Mouse (Mus musculus): ENCODE results near the gene Epo. TPM values are rescaled to one million over a fixed set of nuclear protein-coding genes. Genes with fewer than 3 reads are reported as not detected.

Gene Epo
- polyA plus RNA-seq, 1 experiment from 2014 or later: not detected

GRCm38 (mm10) chr5:137491559-137491958 lies 41.5 kb downstream of the Epo start:
- no peak overlapping the region for H3K27ac ChIP-seq
- H3K9ac ChIP-seq (ENCODE audit: low read depth, low read length): no peak overlapping the region
- H3K36me3 ChIP-seq (ENCODE audit: insufficient read depth, low read length): no peaks in the 10 kb centered on the region
- H3K27me3 ChIP-seq (ENCODE audit: insufficient read depth, low read length): no peaks in the 10 kb centered on the region
- peak; percentile 42 for DNase-seq (ENCODE audit: low spot score)
- ATAC-seq (replicated peaks; ENCODE audit: low FRiP score, low read depth): no peak
- 34% methylated on average over 4 of the region's 4 CpGs for WGBS
- TF ChIP-seq CTCF (IDR thresholded peaks at IDR 0.05; ENCODE audit: low read depth): no peak
- no peak overlapping the region for H3K4me2 ChIP-seq (ENCODE audit: low read length)
- no peaks in the 10 kb centered on the region for H3K9me3 ChIP-seq (replicated peaks; ENCODE audit: low read length)
- H3K4me1 ChIP-seq (replicated peaks; ENCODE audit: insufficient read depth, low read length): no peaks in the 10 kb centered on the region
- no peak overlapping the region for H3K4me3 ChIP-seq (replicated peaks; ENCODE audit: low read depth, low read length)

- DNase-seq (ENCODE audit: low spot score) (no peak), ATAC-seq (replicated peaks; ENCODE audit: low FRiP score, low read depth) (no peak)
- 85% methylated on average over 7 of the region's 7 CpGs for WGBS
These were observed 45.4 kb downstream of the Epo start for GRCm38 (mm10) chr5:137487616-137488015.

GRCm38 (mm10) chr5:137485851-137486155 lies 47.2 kb downstream of the Epo start:
- H3K9me3 ChIP-seq (replicated peaks; ENCODE audit: low read length): no peaks in the 10 kb centered on the region
- H3K27me3 ChIP-seq (ENCODE audit: insufficient read depth, low read length): peaks cover 8% of the 10 kb centered on the region; the same call in 1 of the 2 replicates
- no peak overlapping the region for H3K9ac ChIP-seq (ENCODE audit: low read depth, low read length)
- TF ChIP-seq CTCF (IDR thresholded peaks at IDR 0.05; ENCODE audit: low read depth): no peak
- H3K36me3 ChIP-seq (ENCODE audit: insufficient read depth, low read length): no peaks in the 10 kb centered on the region
- H3K4me1 ChIP-seq (replicated peaks; ENCODE audit: insufficient read depth, low read length): 0 out of 2 replicates have a peak, but pooled peaks cover 3% of the 10 kb centered on the region
- DNase-seq (ENCODE audit: low spot score): no peak
- peak overlapping the region; percentile 3; the same call in 1 of the 2 replicates for H3K4me3 ChIP-seq (replicated peaks; ENCODE audit: low read depth, low read length)
- 0 out of 2 replicates have a peak, but pooled peaks have one; percentile 27 for ATAC-seq (replicated peaks; ENCODE audit: low FRiP score, low read depth)
- 3% methylated on average over 17 of the region's 17 CpGs for WGBS
- H3K4me2 ChIP-seq (ENCODE audit: low read length): peak overlapping the region; percentile 46
- H3K27ac ChIP-seq: no peak overlapping the region

More at GRCm38 (mm10) chr5:137487616-137488015, 45.4 kb downstream of the Epo start:
- TF ChIP-seq CTCF (IDR thresholded peaks at IDR 0.05; ENCODE audit: low read depth): peak; percentile 25; the same call in 1 of the 2 replicates
- Histone ChIP-seq H3K4me1 (replicated peaks; ENCODE audit: insufficient read depth, low read length) (no peaks in the 10 kb centered on the region), H3K27ac (no peak overlapping the region), H3K27me3 (ENCODE audit: insufficient read depth, low read length) (peaks cover 8% of the 10 kb centered on the region; the same call in 1 of the 2 replicates), H3K36me3 (ENCODE audit: insufficient read depth, low read length) (no peaks in the 10 kb centered on the region), H3K4me3 (replicated peaks; ENCODE audit: low read depth, low read length) (no peak overlapping the region), H3K9me3 (replicated peaks; ENCODE audit: low read length) (no peaks in the 10 kb centered on the region), H3K4me2 (ENCODE audit: low read length) (no peak overlapping the region), H3K9ac (ENCODE audit: low read depth, low read length) (no peak overlapping the region)

DNA sequence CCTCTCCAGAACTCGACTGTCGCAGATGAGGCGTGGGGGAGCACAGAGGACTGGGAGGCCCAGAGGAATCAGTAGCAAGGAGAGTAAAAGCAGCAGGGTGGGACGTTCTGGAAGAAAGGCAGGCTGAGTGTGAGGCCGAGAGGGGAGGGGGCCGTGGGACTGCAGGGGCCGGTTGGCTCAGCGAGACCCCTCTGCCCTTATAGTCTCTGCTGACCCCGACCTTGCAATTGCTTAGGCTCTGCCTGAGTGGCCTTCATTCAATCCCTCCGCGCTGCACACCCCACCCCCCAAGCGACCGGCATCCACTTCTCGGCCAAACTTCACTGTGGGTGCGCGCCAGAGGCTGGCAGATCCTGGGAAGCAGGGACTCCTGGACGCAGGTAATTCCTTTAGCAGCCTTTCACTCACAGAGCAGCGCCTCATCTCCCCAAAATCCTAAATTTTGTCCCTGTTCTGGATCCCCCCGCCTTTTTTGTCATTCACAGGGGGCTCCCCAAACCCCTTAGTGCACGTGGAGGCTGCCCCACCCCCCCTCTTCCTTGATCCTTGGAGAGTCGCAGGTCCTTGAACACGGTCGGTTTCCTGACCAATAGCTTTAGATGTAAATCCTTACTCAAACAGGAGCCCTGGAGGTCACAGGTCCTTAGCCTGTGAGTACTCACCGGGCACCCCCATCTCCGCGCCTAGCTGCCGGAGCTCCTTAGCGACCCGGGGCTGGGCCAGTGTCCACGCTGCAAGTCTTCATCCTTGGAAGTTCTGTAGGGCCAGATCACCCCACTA lies 47.8 kb downstream of the Epo start:
- peaks cover 8% of the 10 kb centered on the region; the same call in 1 of the 2 replicates for H3K27me3 ChIP-seq (ENCODE audit: insufficient read depth, low read length)
- no peak for ATAC-seq (replicated peaks; ENCODE audit: low FRiP score, low read depth)
- peak overlapping the region; percentile 3; the same call in 1 of the 2 replicates for H3K4me3 ChIP-seq (replicated peaks; ENCODE audit: low read depth, low read length)
- H3K4me1 ChIP-seq (replicated peaks; ENCODE audit: insufficient read depth, low read length): 0 out of 2 replicates have a peak, but pooled peaks cover 3% of the 10 kb centered on the region
- H3K36me3 ChIP-seq (ENCODE audit: insufficient read depth, low read length): no peaks in the 10 kb centered on the region
- DNase-seq (ENCODE audit: low spot score): no peak
- 13% methylated on average over 30 of the region's 30 CpGs for WGBS
- no peaks in the 10 kb centered on the region for H3K9me3 ChIP-seq (replicated peaks; ENCODE audit: low read length)
- H3K27ac ChIP-seq: no peak overlapping the region
- H3K9ac ChIP-seq (ENCODE audit: low read depth, low read length): no peak overlapping the region
- H3K4me2 ChIP-seq (ENCODE audit: low read length): peak overlapping the region; percentile 46
- TF ChIP-seq CTCF (IDR thresholded peaks at IDR 0.05; ENCODE audit: low read depth): no peak

- H3K4me3 ChIP-seq (replicated peaks; ENCODE audit: low read depth, low read length): no peak overlapping the region
- H3K27me3 ChIP-seq (ENCODE audit: insufficient read depth, low read length): peaks cover 8% of the 10 kb centered on the region; the same call in 1 of the 2 replicates
- H3K4me1 ChIP-seq (replicated peaks; ENCODE audit: insufficient read depth, low read length): 0 out of 2 replicates have a peak, but pooled peaks cover 3% of the 10 kb centered on the region
- no peaks in the 10 kb centered on the region for H3K9me3 ChIP-seq (replicated peaks; ENCODE audit: low read length)
- TF ChIP-seq CTCF (IDR thresholded peaks at IDR 0.05; ENCODE audit: low read depth): no peak
- no peak for DNase-seq (ENCODE audit: low spot score)
- no peak overlapping the region for H3K9ac ChIP-seq (ENCODE audit: low read depth, low read length)
- no peak for ATAC-seq (replicated peaks; ENCODE audit: low FRiP score, low read depth)
- no peak overlapping the region for H3K27ac ChIP-seq
- 41% methylated on average over 8 of the region's 8 CpGs for WGBS
- no peaks in the 10 kb centered on the region for H3K36me3 ChIP-seq (ENCODE audit: insufficient read depth, low read length)
- no peak overlapping the region for H3K4me2 ChIP-seq (ENCODE audit: low read length)
These were observed 51.1 kb downstream of the Epo start for GRCm38 (mm10) chr5:137481897-137482296.

- DNase-seq (ENCODE audit: low spot score): peak; percentile 94
- Histone ChIP-seq H3K4me2 (ENCODE audit: low read length) (no peak overlapping the region), H3K9me3 (replicated peaks; ENCODE audit: low read length) (no peaks in the 10 kb centered on the region), H3K9ac (ENCODE audit: low read depth, low read length) (no peak overlapping the region), H3K4me1 (replicated peaks; ENCODE audit: insufficient read depth, low read length) (0 out of 2 replicates have a peak, but pooled peaks cover 3% of the 10 kb centered on the region), H3K27ac (no peak overlapping the region), H3K27me3 (ENCODE audit: insufficient read depth, low read length) (peaks cover 8% of the 10 kb centered on the region; the same call in 1 of the 2 replicates), H3K4me3 (replicated peaks; ENCODE audit: low read depth, low read length) (no peak overlapping the region), H3K36me3 (ENCODE audit: insufficient read depth, low read length) (no peaks in the 10 kb centered on the region)
- ATAC-seq (replicated peaks; ENCODE audit: low FRiP score, low read depth): no peak
- peak; percentile 86 for TF ChIP-seq CTCF (IDR thresholded peaks at IDR 0.05; ENCODE audit: low read depth)
These were observed 51.9 kb downstream of the Epo start for GRCm38 (mm10) chr5:137481138-137481537.
